Mouse (Mus musculus): ENCODE data around the gene Sike1.

Gene Sike1

GRCm38 (mm10) chr3:103020943-103021638, 25.6 kb downstream of the Sike1 start:
- in situ Hi-C loops (cut with MboI; ENCODE audit: low sequenced_read_pairs): no loop called here

DNA sequence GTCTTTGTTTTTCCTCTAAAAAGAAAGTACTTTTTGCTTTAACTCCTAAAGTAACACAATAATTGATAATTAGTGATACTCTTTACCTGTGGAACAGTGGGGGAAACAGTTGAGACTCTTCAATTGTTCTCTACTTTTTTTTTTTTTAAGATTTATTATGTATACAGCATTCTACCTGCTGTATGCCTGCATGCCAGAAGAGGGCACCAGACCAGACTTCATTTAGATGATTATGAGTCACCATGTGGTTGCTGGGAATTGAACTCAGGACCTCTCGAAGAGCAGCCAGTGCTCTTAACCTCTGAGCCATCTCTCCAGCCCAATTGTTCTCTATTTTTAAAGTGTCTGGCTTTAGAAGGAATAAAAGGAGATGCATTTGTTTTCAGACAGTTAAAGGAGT, 30.7 kb downstream of the Sike1 start:
- in situ Hi-C loops (cut with MboI; ENCODE audit: low sequenced_read_pairs): no loop called here

GRCm38 (mm10) chr3:103040285-103040684, 44.8 kb downstream of the Sike1 start:
- in situ Hi-C loops (cut with MboI; ENCODE audit: low sequenced_read_pairs): no loop called here

DNA sequence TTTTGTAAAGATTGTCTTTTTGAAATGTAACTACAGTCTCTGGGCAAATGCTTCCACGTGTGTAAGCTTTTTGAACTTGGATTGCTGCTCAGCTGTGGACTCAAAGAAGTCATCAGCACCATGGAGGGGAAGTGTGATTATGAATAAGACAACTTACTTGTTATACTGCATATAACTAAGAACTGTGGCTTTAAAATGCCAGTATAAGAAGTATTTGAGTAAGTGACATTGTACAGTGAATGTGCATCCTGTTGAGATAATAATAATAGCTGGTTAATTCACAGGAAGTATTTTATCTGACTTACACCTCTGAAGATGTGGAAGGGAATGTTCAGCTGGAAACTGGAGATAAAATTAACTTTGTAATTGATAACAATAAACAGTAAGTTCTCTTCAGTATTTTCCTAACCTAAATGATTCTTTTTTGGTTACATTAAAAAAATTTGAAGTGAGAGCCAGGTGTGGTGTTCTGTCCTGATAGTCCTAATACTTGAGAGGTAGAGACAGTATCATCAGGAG, 45.4 kb downstream of the Sike1 start:
- in situ Hi-C loops (cut with MboI; ENCODE audit: low sequenced_read_pairs): no loop called here

DNA sequence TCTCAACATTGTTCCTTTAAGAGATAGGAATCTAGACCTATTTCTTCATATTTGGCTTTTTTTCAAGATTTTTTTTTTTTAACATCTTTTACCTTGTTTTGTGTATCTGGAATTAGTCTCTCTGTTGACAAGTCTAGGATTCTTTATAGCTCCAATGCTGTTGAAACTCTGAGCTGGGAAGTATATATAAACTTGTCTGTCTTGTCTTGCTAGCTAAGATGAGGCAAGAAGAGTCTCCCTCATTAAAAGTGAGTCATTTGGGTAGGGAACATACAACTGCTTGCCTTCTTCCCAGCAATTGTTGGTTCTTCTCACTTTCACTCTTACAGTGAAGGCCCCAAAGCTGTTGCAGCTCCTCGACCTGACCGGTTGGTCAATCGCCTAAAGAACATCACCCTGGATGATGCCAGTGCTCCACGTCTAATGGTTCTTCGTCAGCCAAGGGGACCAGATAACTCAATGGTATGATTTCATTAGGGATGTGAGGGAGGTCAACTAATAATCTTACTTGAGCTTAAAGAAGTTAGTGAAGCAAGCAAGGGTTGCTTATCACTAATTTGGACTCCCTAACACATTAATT, 60.6 kb downstream of the Sike1 start:
- in situ Hi-C loops (cut with MboI; ENCODE audit: low sequenced_read_pairs): no loop called here

DNA sequence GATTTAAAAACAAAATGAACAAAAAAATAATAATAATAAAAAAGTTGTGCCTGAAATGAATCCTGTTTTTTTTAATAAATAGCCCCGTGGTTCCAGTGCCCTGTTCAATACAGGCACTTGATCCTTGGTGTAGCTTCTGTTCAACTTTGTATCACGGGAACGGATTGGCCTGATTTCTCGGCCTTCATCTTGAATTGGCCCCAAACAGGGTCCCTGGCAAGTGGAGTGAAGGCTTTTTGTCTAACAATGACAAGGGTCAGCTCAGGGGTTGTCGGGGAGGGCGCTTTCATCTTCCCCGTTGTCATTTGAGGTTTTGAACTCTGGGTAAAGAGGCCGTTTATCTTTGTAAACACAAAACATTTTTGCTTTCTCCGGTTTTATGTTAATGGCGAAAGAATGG, 62.2 kb downstream of the Sike1 start:
- in situ Hi-C loops (cut with MboI; ENCODE audit: low sequenced_read_pairs): no loop called here

Measured in CH12F3 (cell line).